Mouse (Mus musculus) monocyte, adult 5-6 weeks (primary cell): ENCODE data around the gene Rhd. TPM values are rescaled to one million over a fixed set of nuclear protein-coding genes. Genes with fewer than 3 reads are reported as not detected.

Experiments
- ATAC-seq: fragments of 153-309, 156-312 bp; replicated peaks from 2 replicates; pipeline ENCODE4 v1.8.0; 2017; ENCODE audit warnings: mild to moderate bottlenecking; ENCODE audit not compliant: low TSS enrichment, insufficient number of reproducible peaks, severe bottlenecking, poor library complexity, low FRiP score
- total RNA-seq: library from RNA; stranded (forward); fragments of 200-1000, 200-491, 200-594 nt; gene quantifications from 3 replicates; pipeline ENCODE4 v1.2.3, GENCODE M21; 2017

Rhd gene
- total RNA-seq, 1 experiment from 2014 or later, result not detected

- no peak for ATAC-seq
Observed at GRCm38 (mm10) chr4:134922111-134922924, 58.0 kb downstream of the Rhd start.

- no peak for ATAC-seq
Observed at GRCm38 (mm10) chr4:134922925-134923244, 58.5 kb downstream of the Rhd start.

- ATAC-seq, result peak; percentile 79
Observed at GRCm38 (mm10) chr4:134923258-134924018, 59.1 kb downstream of the Rhd start, which contains the start of gene Rsrp1. TSS of gene Rsrp1 (plus strand) at chr4:134923592.

- peak; percentile 64 for ATAC-seq
Observed at GRCm38 (mm10) chr4:134924019-134924741, 59.8 kb downstream of the Rhd start.

GRCm38 (mm10) chr4:134925206-134925605 is 60.9 kb downstream of the Rhd start:
- ATAC-seq, result no peak

- no peak for ATAC-seq
Observed at GRCm38 (mm10) chr4:134927815-134928463, 63.6 kb downstream of the Rhd start.

GRCm38 (mm10) chr4:134928464-134928836 is 64.1 kb downstream of the Rhd start:
- ATAC-seq, result no peak

GRCm38 (mm10) chr4:134929536-134929935 is 65.2 kb downstream of the Rhd start:
- ATAC-seq, result no peak

GRCm38 (mm10) chr4:134930190-134930589 is 65.9 kb downstream of the Rhd start:
- ATAC-seq, result no peak

- ATAC-seq, result peak; percentile 90
Observed at GRCm38 (mm10) chr4:134930684-134931481, 66.5 kb downstream of the Rhd start, which contains the start of gene Syf2. TSS of gene Syf2 (plus strand) at chr4:134930898.

GRCm38 (mm10) chr4:134937240-134938176 is 73.2 kb downstream of the Rhd start:
- ATAC-seq, result no peak

GRCm38 (mm10) chr4:134939900-134940299 is 75.6 kb downstream of the Rhd start:
- no peak for ATAC-seq

- no peak for ATAC-seq
Observed at GRCm38 (mm10) chr4:134943758-134944538, 79.6 kb downstream of the Rhd start.
